Mouse (Mus musculus) liver, embryonic 11.5 days (tissue): ENCODE data around the gene Gdi2. TPM values are rescaled to one million over a fixed set of nuclear protein-coding genes. Genes with fewer than 3 reads are reported as not detected.

Experiments
- ATAC-seq: fragments of 200-750 bp; cut with Nextera tagmentation; replicated peaks from 2 replicates; pipeline ENCODE4 v1.8.0; 2017; ENCODE audit warnings: moderate number of reproducible peaks, mild to moderate bottlenecking, moderate TSS enrichment, moderate library complexity; ENCODE audit not compliant: low FRiP score
- DNase-seq: peaks from one replicate; pipeline ENCODE4 v3.0.0-alpha.2; 2017; ENCODE audit warnings: low spot score
- H3K27ac ChIP-seq: fragments of 300-500 bp; sonication (generic); 2 replicates; pipeline ENCODE4 v1.5.1; 2014; ENCODE audit warnings: mild to moderate bottlenecking, low read depth, low read length, control low read depth
- H3K27me3 ChIP-seq: fragments of 300-500 bp; sonication (generic); replicated peaks from 2 replicates; pipeline ENCODE4 v1.6.1; 2014; ENCODE audit warnings: low read length, mixed read lengths; ENCODE audit not compliant: control insufficient read depth, insufficient read depth
- H3K36me3 ChIP-seq: fragments of 300-500 bp; sonication (generic); 2 replicates; pipeline ENCODE4 v1.6.1; 2014; ENCODE audit warnings: mild to moderate bottlenecking, low read length, moderate library complexity, mixed read lengths; ENCODE audit not compliant: control insufficient read depth, insufficient read depth
- H3K4me1 ChIP-seq: fragments of 300-500 bp; sonication (generic); replicated peaks from 2 replicates; pipeline ENCODE4 v1.6.1; 2014; ENCODE audit warnings: low read length, mixed read lengths; ENCODE audit not compliant: control insufficient read depth, insufficient read depth
- H3K4me2 ChIP-seq: fragments of 300-500 bp; sonication (generic); 2 replicates; pipeline ENCODE4 v1.6.1; 2014; ENCODE audit warnings: mild to moderate bottlenecking, control low read depth, moderate library complexity
- H3K4me3 ChIP-seq: fragments of 300-500 bp; sonication (generic); 2 replicates; pipeline ENCODE4 v1.5.1; 2014; ENCODE audit warnings: low read depth, low read length, control low read depth
- H3K9ac ChIP-seq: fragments of 300-500 bp; sonication (generic); 2 replicates; pipeline ENCODE4 v1.6.1; 2014; ENCODE audit warnings: low read depth, low read length, control low read depth
- H3K9me3 ChIP-seq: fragments of 300-500 bp; sonication (generic); 2 replicates; pipeline ENCODE4 v1.6.1; 2016; ENCODE audit warnings: low read length, inconsistent platforms, mixed read lengths; ENCODE audit not compliant: control insufficient read depth
- WGBS: fragments of 180-500 bp; shearing (Covaris S2); extraction: QIAGEN DNeasy Blood & Tissue Kit; methylation state at CpG from one replicate; pipeline ENCODE4 v1.1.7; 2014; 5-methylcytosine and 5-hydroxymethylcytosine counted together
- polyA plus RNA-seq: library from polyadenylated mRNA; unstranded; fragments of >200 nt; fragmentation: Nextera tagmentation; extraction: Ambion mirVana; gene quantifications from 2 replicates; pipeline ENCODE4 v1.2.1, GENCODE M21; 2014

Gene Gdi2
- polyA plus RNA-seq, 1 experiment from 2014 or later: 354 TPM

DNA sequence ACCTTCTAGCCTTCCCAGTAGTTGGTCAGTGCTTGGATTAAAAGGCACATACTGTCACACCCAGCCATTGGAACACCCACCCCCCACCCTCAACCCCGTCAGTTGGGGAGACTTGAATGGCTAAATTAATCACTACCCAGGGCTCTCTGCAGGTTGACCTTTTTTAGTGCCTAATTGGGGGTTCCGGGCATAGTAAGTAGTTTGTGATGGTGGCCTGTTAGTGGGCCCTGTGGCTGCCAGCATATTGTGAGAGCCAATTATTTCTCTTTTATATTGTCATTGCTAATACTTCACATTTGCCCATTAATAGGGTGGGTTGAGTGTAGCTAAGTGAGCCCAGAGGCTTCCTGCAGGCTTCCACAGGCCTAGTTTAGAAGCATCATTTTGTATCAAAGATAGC is 2.3 kb downstream of the Gdi2 start:
- peaks cover 20% of the 10 kb centered on the region for H3K4me1 ChIP-seq

GRCm38 (mm10) chr13:3541159-3541782 is 3.4 kb downstream of the Gdi2 start:
- H3K4me1 ChIP-seq: peaks cover 20% of the 10 kb centered on the region
- H3K4me3 ChIP-seq: no peak overlapping the region
- peak overlapping the region; percentile 82 for H3K4me2 ChIP-seq
- ATAC-seq (no peak), DNase-seq (no peak)
- 92% methylated on average over 2 of the region's 2 CpGs for WGBS
- no peak overlapping the region for H3K9ac ChIP-seq
- H3K27me3 ChIP-seq: no peaks in the 10 kb centered on the region
- H3K9me3 ChIP-seq: no peaks in the 10 kb centered on the region
- H3K27ac ChIP-seq: no peak overlapping the region
- peaks cover 3% of the 10 kb centered on the region; the same call in 1 of the 2 replicates for H3K36me3 ChIP-seq

More for the DNA sequence above, 2.3 kb downstream of the Gdi2 start:
- Histone ChIP-seq H3K27me3 (no peaks in the 10 kb centered on the region), H3K4me2 (peak overlapping the region; percentile 82), H3K9me3 (no peaks in the 10 kb centered on the region), H3K27ac (no peak overlapping the region), H3K9ac (no peak overlapping the region), H3K36me3 (no peaks in the 10 kb centered on the region; the same call in 1 of the 2 replicates), H3K4me3 (peak overlapping the region; percentile 85; the same call in 1 of the 2 replicates)
- DNase-seq (no peak), ATAC-seq (no peak)
- WGBS: 52% methylated on average over 2 of the region's 2 CpGs

GRCm38 (mm10) chr13:3544077-3544874 is 6.4 kb downstream of the Gdi2 start:
- Histone ChIP-seq H3K36me3 (peaks cover 3% of the 10 kb centered on the region; the same call in 1 of the 2 replicates), H3K4me1 (peaks cover 20% of the 10 kb centered on the region), H3K27me3 (no peaks in the 10 kb centered on the region), H3K4me3 (no peak overlapping the region), H3K9me3 (no peaks in the 10 kb centered on the region), H3K9ac (no peak overlapping the region), H3K27ac (no peak overlapping the region), H3K4me2 (no peak overlapping the region)
- ATAC-seq (0 out of 2 replicates have a peak, but pooled peaks have one; percentile 47), DNase-seq (no peak)
- 84% methylated on average over 4 of the region's 4 CpGs for WGBS

GRCm38 (mm10) chr13:3544925-3545324 is 7.1 kb downstream of the Gdi2 start:
- H3K27me3 ChIP-seq: no peaks in the 10 kb centered on the region
- no peak overlapping the region for H3K4me3 ChIP-seq
- H3K4me1 ChIP-seq: peaks cover 17% of the 10 kb centered on the region
- no peak overlapping the region for H3K4me2 ChIP-seq
- 70% methylated on average over 5 of the region's 5 CpGs for WGBS
- no peak overlapping the region for H3K27ac ChIP-seq
- peaks cover 3% of the 10 kb centered on the region; the same call in 1 of the 2 replicates for H3K36me3 ChIP-seq
- no peaks in the 10 kb centered on the region for H3K9me3 ChIP-seq
- ATAC-seq (no peak), DNase-seq (no peak)
- H3K9ac ChIP-seq: no peak overlapping the region

GRCm38 (mm10) chr13:3547410-3547809 is 9.5 kb downstream of the Gdi2 start:
- H3K9me3 ChIP-seq: no peaks in the 10 kb centered on the region
- H3K4me2 ChIP-seq: no peak overlapping the region
- ATAC-seq: no peak
- no peak overlapping the region for H3K4me3 ChIP-seq
- no peak overlapping the region for H3K27ac ChIP-seq
- H3K4me1 ChIP-seq: peaks cover 3% of the 10 kb centered on the region
- H3K9ac ChIP-seq: no peak overlapping the region
- DNase-seq: no peak
- H3K36me3 ChIP-seq: peaks cover 3% of the 10 kb centered on the region
- 85% methylated on average over 3 of the region's 3 CpGs for WGBS
- H3K27me3 ChIP-seq: no peaks in the 10 kb centered on the region

- Histone ChIP-seq H3K4me2 (no peak overlapping the region), H3K27me3 (no peaks in the 10 kb centered on the region), H3K4me3 (no peak overlapping the region), H3K4me1 (peaks cover 3% of the 10 kb centered on the region), H3K27ac (no peak overlapping the region), H3K9ac (no peak overlapping the region), H3K36me3 (peaks cover 3% of the 10 kb centered on the region), H3K9me3 (no peaks in the 10 kb centered on the region)
- no peak for DNase-seq
- WGBS: 81% methylated on average over 6 of the region's 6 CpGs
- no peak for ATAC-seq
These were observed 10.0 kb downstream of the Gdi2 start for GRCm38 (mm10) chr13:3547856-3548255.

DNA sequence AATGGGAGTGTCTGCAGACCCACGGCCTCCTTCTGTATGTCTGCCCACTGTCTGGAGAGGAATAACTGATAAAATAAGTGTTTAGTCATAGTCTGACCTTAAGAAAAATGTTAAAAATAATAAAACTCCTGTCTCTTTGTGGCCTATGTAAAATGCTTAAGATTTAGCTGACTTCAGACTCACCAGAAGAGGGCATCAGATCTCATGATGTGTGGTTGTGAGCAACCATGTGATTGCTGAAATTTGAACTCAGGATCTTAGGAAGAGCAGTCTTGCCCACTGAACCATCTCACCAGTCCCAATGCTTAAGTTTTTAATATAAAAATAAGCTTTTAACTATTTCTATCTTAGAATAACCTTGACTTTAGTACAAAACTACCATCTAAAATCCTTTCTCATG is 25.3 kb downstream of the Gdi2 start:
- DNase-seq (no peak), ATAC-seq (no peak)
- H3K4me2 ChIP-seq: no peak overlapping the region
- H3K9me3 ChIP-seq: no peaks in the 10 kb centered on the region
- H3K9ac ChIP-seq: no peak overlapping the region
- H3K4me1 ChIP-seq: no peaks in the 10 kb centered on the region
- H3K27me3 ChIP-seq: no peaks in the 10 kb centered on the region
- no peak overlapping the region for H3K4me3 ChIP-seq
- H3K27ac ChIP-seq: no peak overlapping the region
- 77% methylated on average over 1 of the region's 1 CpGs for WGBS
- peaks cover 13% of the 10 kb centered on the region for H3K36me3 ChIP-seq

GRCm38 (mm10) chr13:3563953-3564352 is 26.1 kb downstream of the Gdi2 start:
- Histone ChIP-seq H3K9ac (no peak overlapping the region), H3K4me1 (no peaks in the 10 kb centered on the region), H3K27ac (no peak overlapping the region), H3K27me3 (no peaks in the 10 kb centered on the region), H3K9me3 (no peaks in the 10 kb centered on the region), H3K4me3 (no peak overlapping the region), H3K36me3 (peaks cover 18% of the 10 kb centered on the region), H3K4me2 (no peak overlapping the region)
- WGBS: 68% methylated on average over 2 of the region's 2 CpGs
- ATAC-seq (no peak), DNase-seq (no peak)
